Mouse (Mus musculus): ENCODE measurements at regions not wholly inside any gene's neighbourhood (a gene's known extent, or its start where the extent isn't known, plus 50 kb on each side); places are given as distances from the start of the nearest gene placed in this dataset.

- dilution Hi-C loops (cut with MboI; ENCODE audit: extremely low pct_ligation_motif_present, extremely low pct_unique_long_range_greater_than_20kb, low sequenced_read_pairs): no loop called here
- in situ Hi-C loops (cut with MboI; ENCODE audit: low pct_ligation_motif_present, low pct_unique_long_range_greater_than_20kb, low sequenced_read_pairs): no loop called here
- TF ChIP-seq NRF1 (IDR thresholded peaks at IDR 0.05; ENCODE audit: low read depth, low read length): no peak
- TF ChIP-seq ELF1 (IDR thresholded peaks at IDR 0.05; ENCODE audit: low read depth, low read length): no peak
- TF ChIP-seq RAD21 (IDR thresholded peaks at IDR 0.05; ENCODE audit: low read depth, low read length): no peak
- no peak for TF ChIP-seq ZC3H11A (IDR thresholded peaks at IDR 0.05; ENCODE audit: low read depth, low read length)
- TF ChIP-seq USF1 (IDR thresholded peaks at IDR 0.05; ENCODE audit: low read depth, low read length): no peak
- TF ChIP-seq JUND (conservative IDR thresholded peaks at IDR 0.05; ENCODE audit: low read depth, low read length): no peak
- TF ChIP-seq MEF2A (IDR thresholded peaks at IDR 0.05; ENCODE audit: borderline replicate concordance, low read depth, low read length): no peak
- no peak for TF ChIP-seq EP300 (IDR thresholded peaks at IDR 0.05; ENCODE audit: low read length)
- no peak for TF ChIP-seq KAT2A (IDR thresholded peaks at IDR 0.05; ENCODE audit: insufficient replicate concordance, low read length)
- no peak for TF ChIP-seq TBP (conservative IDR thresholded peaks at IDR 0.05; ENCODE audit: low read depth, low read length)
- no peak for TF ChIP-seq POLR2AphosphoS2 (IDR thresholded peaks at IDR 0.05; ENCODE audit: low read depth, low read length)
- TF ChIP-seq PAX5 (IDR thresholded peaks at IDR 0.05; ENCODE audit: low read length): no peak
- no peak for TF ChIP-seq ZMIZ1 (IDR thresholded peaks at IDR 0.05; ENCODE audit: low read depth, low read length)
- no peak for TF ChIP-seq ZKSCAN1 (IDR thresholded peaks at IDR 0.05; ENCODE audit: borderline replicate concordance, low read depth, low read length)
- TF ChIP-seq ZNF384 (IDR thresholded peaks at IDR 0.05; ENCODE audit: low read depth, low read length): no peak
- no peak for TF ChIP-seq CTCF (conservative IDR thresholded peaks at IDR 0.05 in 1 of 2, IDR thresholded peaks at IDR 0.05 in 1 of 2; ENCODE audit: low read depth in 2 of 2, low read length in 2 of 2)
- TF ChIP-seq RCOR1 (conservative IDR thresholded peaks at IDR 0.05; ENCODE audit: low read depth, low read length): no peak
- TF ChIP-seq MAZ (IDR thresholded peaks at IDR 0.05; ENCODE audit: low read depth, low read length): no peak
- no peak for TF ChIP-seq UBTF (IDR thresholded peaks at IDR 0.05; ENCODE audit: low read depth, low read length)
- no peak for TF ChIP-seq MAX (IDR thresholded peaks at IDR 0.05; ENCODE audit: low read length)
Observed at GRCm38 (mm10) chr7:93982103-93982502, 902.4 kb downstream of the Fam181b start.

GRCm38 (mm10) chr7:94002780-94003179 is 923.1 kb downstream of the Fam181b start:
- Histone ChIP-seq H3K4me1 (ENCODE audit: control insufficient read depth in 1 of 2, insufficient read depth in 2 of 2) (no peaks in the 10 kb centered on the region), H3K9ac (ENCODE audit: insufficient read depth, low read depth) (no peak overlapping the region), H3K9me3 (replicated peaks; ENCODE audit: low read length) (peaks cover 3% of the 10 kb centered on the region), H3K79me2 (replicated peaks; ENCODE audit: control insufficient read depth, extremely low read depth, insufficient read depth, poor library complexity, severe bottlenecking) (no peaks in the 10 kb centered on the region), H3K27ac (ENCODE audit: insufficient read depth, low read depth) (no peak overlapping the region), H3K36me3 (replicated peaks in 1 of 2; ENCODE audit: control insufficient read depth in 1 of 2, insufficient read depth in 1 of 2, low read length in 1 of 2) (no peaks in the 10 kb centered on the region), H3K27me3 (replicated peaks) (no peaks in the 10 kb centered on the region), H3K4me2 (ENCODE audit: insufficient read depth, low read depth, poor library complexity, severe bottlenecking) (no peak overlapping the region), H3K4me3 (replicated peaks in 1 of 3; ENCODE audit: low read depth in 2 of 3, low read length in 2 of 3, poor library complexity in 1 of 3) (no peak overlapping the region)
- no peak for TF ChIP-seq ETS1 (conservative IDR thresholded peaks at IDR 0.05; ENCODE audit: low read depth, low read length)
- no peak for TF ChIP-seq JUN (IDR thresholded peaks at IDR 0.05; ENCODE audit: insufficient read depth, low read depth, low read length)
- no peak for TF ChIP-seq BHLHE40 (IDR thresholded peaks at IDR 0.05; ENCODE audit: low read depth, low read length)
- TF ChIP-seq ZNF384 (IDR thresholded peaks at IDR 0.05; ENCODE audit: low read depth, low read length): no peak
- no peak for TF ChIP-seq IRF4 (IDR thresholded peaks at IDR 0.05; ENCODE audit: low read depth, low read length)
- no peak for TF ChIP-seq PAX5 (IDR thresholded peaks at IDR 0.05; ENCODE audit: low read length)
- TF ChIP-seq EP300 (IDR thresholded peaks at IDR 0.05; ENCODE audit: low read length): no peak
- no peak for TF ChIP-seq ZMIZ1 (IDR thresholded peaks at IDR 0.05; ENCODE audit: low read depth, low read length)
- TF ChIP-seq CHD1 (IDR thresholded peaks at IDR 0.05; ENCODE audit: low read depth, low read length): no peak
- TF ChIP-seq POLR2A (IDR thresholded peaks at IDR 0.05; ENCODE audit: low read depth, low read length): no peak
- no peak for TF ChIP-seq ZC3H11A (IDR thresholded peaks at IDR 0.05; ENCODE audit: low read depth, low read length)
- no peak for TF ChIP-seq POLR2AphosphoS2 (IDR thresholded peaks at IDR 0.05; ENCODE audit: low read depth, low read length)
- no peak for TF ChIP-seq MAX (IDR thresholded peaks at IDR 0.05; ENCODE audit: low read length)
- TF ChIP-seq TBP (conservative IDR thresholded peaks at IDR 0.05; ENCODE audit: low read depth, low read length): no peak
- no peak for TF ChIP-seq JUND (conservative IDR thresholded peaks at IDR 0.05; ENCODE audit: low read depth, low read length)
- no peak for TF ChIP-seq ELF1 (IDR thresholded peaks at IDR 0.05; ENCODE audit: low read depth, low read length)
- dilution Hi-C loops (cut with MboI; ENCODE audit: extremely low pct_ligation_motif_present, extremely low pct_unique_long_range_greater_than_20kb, low sequenced_read_pairs) (no loop called here), in situ Hi-C loops (cut with MboI; ENCODE audit: low pct_ligation_motif_present, low pct_unique_long_range_greater_than_20kb, low sequenced_read_pairs) (no loop called here)
- DNase-seq (ENCODE audit: extremely low read depth): no peak

More at GRCm38 (mm10) chr7:93982103-93982502, 902.4 kb downstream of the Fam181b start:
- Histone ChIP-seq H3K9ac (ENCODE audit: insufficient read depth, low read depth) (no peak overlapping the region), H3K9me3 (replicated peaks; ENCODE audit: low read length) (peaks cover 14% of the 10 kb centered on the region), H3K27ac (ENCODE audit: insufficient read depth, low read depth) (no peak overlapping the region), H3K79me2 (replicated peaks; ENCODE audit: control insufficient read depth, extremely low read depth, insufficient read depth, poor library complexity, severe bottlenecking) (no peaks in the 10 kb centered on the region), H3K4me2 (ENCODE audit: insufficient read depth, low read depth, poor library complexity, severe bottlenecking) (no peak overlapping the region), H3K36me3 (replicated peaks in 1 of 2; ENCODE audit: control insufficient read depth in 1 of 2, insufficient read depth in 1 of 2, low read length in 1 of 2) (no peaks in the 10 kb centered on the region), H3K4me1 (ENCODE audit: control insufficient read depth in 1 of 2, insufficient read depth in 2 of 2) (no peaks in the 10 kb centered on the region), H3K4me3 (replicated peaks in 1 of 3; ENCODE audit: low read depth in 2 of 3, low read length in 2 of 3, poor library complexity in 1 of 3) (no peak overlapping the region), H3K27me3 (replicated peaks) (no peaks in the 10 kb centered on the region)
- no peak for DNase-seq (ENCODE audit: extremely low read depth)

Data from CH12.LX (cell line).